Mouse (Mus musculus) urinary bladder, postnatal 14 days (tissue): ENCODE data around the gene Stk32b.

ENCODE experiments used
- DNase-seq: peaks from one replicate; pipeline ENCODE4 v3.0.0; 2021; ENCODE audit warnings: low spot score

Stk32b gene

DNA sequence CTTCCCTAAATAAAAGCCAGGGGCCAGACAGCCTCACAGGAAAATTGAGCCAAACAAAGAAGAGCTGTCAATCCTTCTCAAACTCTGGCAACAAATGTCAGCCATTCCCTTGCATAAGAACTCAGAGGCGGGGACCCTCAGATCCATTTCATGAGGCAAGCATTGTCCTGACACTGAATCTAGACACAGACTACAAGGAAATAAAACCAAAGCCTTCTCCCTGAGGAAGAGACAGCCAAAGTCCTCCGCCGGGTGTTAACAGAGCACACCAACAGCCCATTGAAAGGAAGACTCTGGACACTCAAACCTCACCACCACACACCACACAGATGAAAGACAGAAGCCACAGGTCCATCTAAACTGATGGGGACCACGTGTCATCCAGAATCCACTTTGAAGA, 57.8 kb downstream of the Stk32b start:
- no peak for DNase-seq

DNA sequence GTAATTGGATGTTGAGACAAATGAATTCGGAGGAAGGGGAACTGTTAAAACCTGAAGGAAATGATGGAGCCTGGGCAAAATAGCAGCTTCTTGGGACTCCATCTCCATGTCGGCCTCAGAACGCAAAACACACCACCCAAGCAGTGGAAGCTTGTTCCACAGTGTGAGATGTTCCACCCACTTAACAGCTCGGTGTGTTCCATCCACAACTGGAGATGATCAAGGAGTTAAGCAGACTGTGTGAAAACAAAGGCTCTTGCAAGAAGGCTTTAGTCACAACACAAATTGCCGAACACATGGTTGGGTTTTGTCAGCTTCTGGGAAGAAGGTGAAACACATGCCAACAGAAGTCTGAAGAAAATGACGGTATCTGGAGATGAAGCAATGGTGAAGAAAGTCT, 59.2 kb downstream of the Stk32b start:
- DNase-seq = no peak

DNA sequence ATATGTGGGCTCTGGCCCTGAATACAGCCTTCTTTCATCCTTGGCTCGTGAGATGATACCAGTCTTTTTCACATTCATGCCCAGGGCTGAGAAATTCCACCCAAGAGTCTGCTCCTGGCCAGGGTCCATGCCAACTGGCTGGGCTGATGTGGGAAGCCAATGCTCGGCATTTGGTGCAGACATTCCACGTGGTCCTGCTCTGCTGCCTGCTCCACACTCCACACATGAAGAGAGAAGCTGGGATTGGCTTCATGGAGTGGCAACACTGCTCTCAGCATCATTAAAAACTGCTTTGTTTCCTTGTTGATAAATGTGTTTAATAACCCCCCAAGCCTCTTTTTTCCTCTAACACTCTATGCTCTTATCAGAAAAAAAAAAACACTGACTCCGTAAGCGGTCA, 61.8 kb downstream of the Stk32b start:
- DNase-seq = no peak

DNA sequence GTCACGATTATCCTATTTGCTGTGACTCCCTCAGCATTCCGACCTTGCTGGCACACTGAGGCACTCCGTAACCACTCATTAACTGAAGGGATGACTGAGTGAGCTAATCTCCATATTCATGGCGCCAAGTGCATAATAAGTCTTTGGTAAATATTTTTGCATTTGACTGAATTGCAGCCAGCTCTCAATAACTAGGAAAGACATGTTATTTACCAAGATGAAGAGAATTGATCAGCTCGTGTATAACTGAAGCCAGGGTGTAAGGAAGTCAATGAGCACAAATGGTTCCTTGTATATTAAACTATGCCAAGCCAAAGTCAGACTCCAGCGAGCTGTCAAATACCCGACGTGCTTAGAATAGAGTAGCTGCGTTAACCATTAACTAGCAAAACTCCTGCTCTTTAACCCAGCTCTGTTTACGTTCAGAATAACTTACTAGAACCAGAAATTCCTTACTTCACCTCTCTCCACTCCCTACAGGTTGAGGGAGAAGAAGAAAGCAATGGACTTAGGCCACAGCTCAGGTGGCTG, 66.2 kb downstream of the Stk32b start:
- DNase-seq = no peak

DNA sequence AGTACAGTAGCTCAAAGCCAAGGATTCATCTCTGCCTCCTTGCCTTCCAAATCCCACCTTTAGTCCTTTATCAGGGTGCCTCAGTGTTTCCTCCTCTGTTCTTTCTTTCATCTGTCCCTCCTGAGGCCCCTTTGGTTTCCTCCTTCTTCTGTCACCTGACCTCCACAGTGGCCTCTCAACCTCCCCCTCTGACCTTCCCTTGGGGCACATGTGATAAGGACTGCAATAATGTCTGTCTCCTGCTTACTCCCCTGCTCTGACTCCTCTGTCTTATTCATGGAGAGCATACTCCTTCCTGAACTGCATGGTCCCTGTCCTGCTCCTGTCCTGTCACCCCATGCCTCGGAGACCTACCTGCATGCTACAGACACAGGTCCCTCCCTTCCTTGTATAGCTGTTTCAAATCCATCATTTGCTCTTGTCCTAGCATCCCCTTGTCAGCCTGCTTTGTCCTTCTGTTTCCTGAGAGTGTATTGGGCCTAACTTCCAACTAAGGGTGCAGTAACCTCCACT, 66.8 kb downstream of the Stk32b start:
- no peak for DNase-seq

DNA sequence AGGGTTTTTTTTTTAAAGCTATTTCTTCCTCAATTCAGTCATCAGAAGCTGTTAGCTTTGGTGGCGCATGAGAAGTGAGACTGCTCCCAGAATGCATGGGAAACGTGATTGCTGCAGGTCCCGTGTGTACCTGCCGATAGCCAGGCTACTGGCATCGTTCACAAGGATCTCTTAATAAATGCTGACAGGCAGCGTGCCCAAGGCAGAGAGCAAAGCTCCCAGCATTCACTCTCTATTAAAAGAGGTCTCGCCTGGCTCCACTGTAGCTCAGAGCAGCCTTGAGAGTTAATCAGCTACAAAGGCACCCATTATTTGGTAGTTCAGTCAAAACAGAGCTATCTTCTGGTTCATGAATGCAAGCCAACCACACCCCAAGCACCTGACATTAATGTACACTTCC, 72.9 kb downstream of the Stk32b start:
- DNase-seq = no peak

DNA sequence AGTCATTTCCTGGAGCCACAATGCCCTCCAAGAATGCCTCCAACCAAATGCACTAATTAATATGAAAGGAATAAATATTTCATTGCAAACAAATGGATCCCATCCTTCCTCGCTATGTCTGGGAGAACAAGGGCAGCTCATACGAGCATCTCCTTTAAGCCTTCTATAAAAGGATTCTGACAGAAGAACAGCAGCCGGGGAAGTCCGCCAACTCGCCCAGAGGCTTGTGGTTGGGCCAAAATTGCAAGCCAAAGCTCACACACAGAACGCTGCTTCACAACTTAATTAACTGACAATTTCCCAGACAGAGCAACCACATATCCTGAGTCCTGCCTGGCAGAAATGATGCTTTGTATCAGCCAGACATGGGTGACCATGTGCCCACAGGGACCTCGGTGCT, 74.5 kb downstream of the Stk32b start:
- no peak for DNase-seq

DNA sequence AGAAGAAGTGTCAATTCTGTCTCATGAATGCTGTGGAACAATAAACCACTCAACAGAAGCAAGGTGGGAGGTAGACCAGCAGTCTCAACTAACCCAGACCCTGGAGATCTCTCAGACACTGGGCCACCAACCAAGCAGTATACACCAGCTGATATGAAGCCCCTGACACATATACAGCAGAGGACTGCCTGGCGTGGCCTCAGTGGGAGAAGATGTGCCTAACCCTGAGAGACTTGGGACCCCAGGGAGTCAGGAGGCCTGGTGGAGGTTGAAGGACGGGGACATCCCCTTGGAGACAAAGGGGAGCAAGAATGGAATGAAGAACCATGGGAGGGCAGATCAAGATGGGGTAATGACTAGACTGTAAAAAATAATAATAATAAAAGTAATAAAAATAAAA, 82.2 kb downstream of the Stk32b start:
- no peak for DNase-seq

DNA sequence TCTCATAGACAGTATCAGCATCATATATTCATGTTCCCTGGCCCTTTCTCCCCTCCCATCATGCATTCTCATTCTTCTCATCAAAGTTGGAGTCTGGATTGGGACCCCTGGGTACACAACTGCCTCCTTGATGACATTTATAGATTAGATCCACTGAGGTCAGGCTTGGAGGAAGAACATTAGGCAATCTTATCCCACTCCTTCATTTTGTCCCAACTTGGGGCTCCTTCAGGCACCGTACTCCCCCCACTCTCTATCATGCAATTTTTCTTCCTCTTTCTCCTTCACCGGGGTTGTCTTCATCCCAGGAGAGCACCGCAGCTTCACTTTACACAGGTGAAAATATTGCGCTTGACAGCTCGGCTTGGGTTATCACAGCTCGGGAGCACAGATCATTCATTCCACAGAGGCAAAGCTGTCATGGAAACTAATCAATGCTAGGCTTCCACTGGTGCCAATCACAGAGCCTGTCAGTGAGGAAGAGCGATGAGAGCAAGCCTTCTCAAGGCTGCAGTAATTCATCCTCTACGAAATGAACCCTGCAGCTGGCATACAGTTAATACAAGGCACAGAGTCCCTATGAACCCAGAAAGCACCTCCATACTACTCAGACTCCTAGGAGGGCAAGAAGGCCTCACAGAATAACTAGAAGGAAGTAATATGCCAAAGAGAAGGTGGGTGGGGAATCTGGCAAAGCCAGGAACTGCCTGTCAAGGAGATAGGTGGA, 89.4 kb downstream of the Stk32b start:
- DNase-seq = no peak

DNA sequence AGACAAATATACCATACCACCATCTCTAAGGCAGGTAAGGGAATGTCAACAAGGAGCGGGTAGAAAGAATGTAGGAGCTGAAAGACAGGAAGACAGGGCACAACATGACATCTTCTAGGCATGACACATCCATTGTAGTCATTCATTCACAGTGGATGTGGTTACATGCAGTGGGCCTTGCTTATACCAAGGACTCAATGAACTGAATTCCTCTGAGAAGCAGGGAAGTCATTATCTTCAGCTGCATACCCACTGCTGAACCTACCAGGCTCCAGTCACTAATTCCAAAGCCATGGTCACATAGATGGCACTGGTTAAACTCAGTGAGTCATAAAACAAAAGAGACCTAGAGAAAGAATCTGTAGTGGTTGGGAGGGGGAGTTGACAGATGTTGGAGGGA, 105.1 kb downstream of the Stk32b start:
- DNase-seq = no peak

DNA sequence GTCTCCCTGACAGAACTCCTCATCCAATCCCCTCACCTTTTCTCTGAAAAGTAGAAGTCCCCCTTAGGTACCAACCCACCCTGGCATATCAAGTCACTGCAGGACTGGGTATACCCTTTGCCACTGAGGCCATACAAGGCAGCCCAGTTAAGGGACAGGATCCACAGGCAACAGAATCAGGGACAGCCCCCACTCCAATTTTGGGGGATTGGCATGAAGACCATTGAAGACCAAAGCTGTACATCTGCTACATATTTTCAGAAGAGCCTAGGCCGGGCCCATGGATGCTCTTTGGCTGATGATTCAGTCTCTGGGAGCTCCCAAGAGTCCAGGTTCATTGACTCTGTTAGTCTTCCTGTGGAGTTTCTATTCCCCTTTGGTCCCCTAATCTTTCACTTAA, 117.4 kb downstream of the Stk32b start:
- no peak for DNase-seq

DNA sequence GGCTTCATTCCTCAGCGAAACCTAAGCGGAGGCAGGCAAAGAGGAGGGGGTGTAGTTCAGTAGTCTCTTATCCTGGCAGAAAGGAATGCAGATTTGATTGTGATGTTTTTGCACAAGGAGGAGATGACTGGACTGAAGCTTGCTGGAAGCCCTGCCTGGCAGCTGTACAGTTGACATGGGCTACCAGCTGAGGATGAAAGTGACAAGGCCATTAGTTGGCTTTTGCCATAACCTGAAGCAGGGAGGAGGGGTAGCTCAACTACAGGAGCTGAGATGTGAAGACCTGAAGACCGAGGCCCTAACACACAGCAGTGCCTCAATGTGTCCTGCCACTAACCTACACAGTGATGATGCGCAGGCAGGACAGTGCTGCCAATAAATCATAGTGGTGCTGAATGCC, 118.7 kb downstream of the Stk32b start:
- no peak for DNase-seq

DNA sequence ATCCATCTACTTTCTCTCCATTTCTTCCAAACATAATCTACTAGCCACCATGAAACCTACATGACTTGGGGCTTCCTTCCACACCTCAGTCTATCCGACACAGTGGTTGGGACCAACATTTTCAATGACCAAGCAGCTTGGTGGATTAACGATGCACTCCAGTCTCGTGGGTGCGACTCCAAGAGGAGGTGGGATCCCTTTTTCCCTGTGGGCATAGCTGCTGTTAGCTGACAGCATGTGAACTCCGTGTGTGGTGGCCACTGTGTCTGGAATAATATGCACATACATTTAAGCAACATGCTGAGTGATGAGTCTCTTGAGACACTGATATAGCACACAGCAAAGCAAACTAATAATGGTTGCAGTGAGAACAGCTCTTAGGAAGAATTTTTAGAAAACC, 124.6 kb downstream of the Stk32b start:
- DNase-seq = no peak

DNA sequence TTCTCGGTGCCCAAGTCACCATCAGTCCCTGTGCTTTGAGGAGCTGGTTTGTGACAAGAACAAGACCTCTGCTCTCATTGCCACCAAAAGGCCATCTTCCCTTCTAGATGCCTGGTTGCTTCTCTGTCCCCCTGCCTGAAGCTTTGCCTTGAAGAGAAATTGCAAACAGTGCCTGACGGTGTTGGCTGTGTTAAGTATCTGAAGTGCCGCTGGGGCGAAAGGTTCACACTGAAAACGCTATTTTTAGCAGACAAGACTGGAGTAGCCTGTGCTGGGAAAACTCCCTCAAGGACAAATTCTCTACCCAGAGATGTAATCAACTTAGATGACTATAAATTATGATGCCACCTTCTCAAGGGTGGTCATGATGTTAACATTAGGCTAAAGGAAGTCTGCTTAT, 129.1 kb downstream of the Stk32b start:
- DNase-seq = no peak

DNA sequence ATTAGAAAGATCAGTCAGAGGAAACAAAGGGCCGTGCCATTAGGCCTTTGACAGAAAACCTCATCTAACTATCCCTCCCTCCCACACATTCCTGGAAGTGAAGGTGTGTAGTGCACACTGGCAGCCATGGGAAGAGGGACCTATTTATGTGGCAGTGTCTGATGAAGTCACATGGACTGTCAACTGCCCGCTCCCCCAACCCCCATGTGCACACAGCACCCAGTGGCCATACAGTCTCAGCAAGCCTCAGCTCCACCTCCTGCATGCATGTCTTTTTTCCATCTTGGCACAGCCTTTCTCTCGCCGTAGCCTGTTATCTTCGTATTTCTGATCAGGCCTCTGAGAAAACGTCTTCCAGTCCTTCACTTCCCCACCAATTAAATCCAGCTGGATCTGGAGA, 130.9 kb downstream of the Stk32b start:
- no peak for DNase-seq

DNA sequence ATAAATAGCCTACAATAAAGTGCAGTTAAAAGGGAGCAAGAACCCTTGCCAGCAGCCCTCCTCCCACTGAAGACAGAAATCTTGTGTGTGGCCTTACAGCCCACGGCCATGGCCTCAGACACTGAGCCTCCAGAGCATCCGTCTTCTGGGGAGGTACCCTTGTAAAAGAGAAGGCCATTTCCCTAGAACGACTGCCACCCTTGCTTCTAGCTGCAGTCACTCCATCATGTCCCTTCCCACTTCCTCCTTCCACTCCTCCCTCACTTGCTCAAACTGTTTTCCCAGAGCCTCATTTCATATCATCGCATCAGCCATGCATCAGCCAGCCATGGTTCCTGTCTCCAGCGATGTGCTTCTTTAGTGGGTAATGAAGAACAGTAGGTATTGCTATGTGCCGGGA, 141.5 kb downstream of the Stk32b start:
- DNase-seq = no peak

DNA sequence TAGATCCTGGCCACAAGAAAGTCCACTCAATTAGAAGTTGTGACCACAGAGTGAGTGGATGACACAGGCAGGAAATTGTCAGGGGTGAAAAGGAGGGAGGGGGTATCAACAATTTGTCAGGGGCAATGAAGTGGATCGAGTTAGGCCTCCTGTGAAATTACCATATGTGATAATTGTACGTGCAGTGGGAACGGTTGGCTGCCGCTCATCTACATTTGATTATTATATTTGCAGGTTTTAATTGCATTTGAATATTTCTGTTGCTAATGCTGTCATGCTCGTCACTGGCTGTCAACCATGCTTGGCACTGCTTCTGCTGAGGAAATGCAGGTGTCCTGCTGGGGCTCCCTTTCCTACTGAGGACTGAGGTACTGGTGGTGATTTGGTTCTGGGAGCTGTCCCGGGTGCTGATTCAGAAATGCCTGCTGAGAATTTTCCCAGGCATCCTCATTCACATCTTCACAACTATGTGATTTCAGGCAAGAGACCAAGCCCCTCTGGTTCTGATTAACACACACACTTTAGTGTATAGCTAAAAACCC, 159.6 kb downstream of the Stk32b start:
- DNase-seq = no peak

DNA sequence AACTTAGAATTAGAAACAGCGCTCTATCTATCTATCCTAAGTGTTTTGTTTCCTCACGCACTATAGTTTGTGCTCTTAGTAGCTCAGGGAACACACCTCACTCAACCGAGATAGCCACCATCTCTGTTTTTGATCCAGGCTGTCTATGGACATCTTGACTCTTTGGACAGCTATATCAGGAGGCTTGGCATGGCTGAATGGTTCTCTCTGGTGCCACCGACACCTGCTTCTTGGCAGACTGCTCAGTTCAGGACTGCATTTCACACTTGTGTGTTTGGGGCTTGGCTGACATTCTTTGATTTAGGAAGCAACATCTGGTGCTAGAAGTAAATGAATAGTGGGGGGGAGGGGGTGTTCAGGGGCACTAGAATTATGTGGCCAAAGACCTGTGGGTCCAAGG, 162.7 kb downstream of the Stk32b start:
- no peak for DNase-seq

DNA sequence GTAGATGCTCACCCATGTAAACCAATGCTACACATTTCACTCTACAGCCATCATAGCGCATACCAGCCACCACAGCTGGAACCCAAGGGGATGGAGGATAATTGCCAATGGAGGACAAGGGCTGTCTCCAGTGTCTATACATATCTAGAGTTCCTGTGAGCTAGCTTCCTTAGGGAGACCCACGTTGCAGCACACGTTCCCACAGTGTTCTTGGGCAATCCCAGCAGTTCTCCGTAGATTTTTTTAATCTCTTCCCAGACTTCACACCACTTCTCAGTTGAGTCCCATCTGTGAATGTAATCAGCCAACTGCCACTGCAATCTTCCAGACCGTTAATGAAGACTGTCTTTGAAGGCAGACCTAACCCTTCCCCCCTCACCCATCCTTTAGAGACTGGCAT, 165.3 kb downstream of the Stk32b start:
- no peak for DNase-seq

DNA sequence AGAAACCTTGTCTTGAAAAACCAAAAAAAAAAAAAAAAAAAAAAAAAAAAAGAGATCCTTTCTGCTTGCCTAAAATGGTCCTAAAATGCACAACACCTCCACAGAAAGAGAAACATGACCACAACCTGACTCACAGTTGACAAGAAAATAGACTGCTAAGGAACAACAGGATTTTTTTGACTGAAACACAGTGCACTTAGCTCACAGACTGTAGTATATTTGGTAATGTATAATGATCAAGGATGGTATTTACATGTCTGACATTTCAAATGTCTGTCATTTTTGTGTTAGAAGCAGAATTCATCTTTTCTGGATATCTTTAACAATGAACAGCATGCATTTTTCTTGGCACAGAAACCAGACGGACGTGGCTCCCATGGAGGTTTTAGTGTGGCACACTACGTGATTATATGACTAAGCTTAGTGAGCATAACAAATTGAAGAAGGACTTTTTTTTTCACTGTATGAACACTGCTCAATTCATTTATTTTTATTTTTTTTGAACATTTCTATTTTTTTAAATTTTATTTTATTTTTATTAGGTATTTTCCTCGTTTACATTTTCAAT, 181.2 kb downstream of the Stk32b start:
- DNase-seq = no peak

DNA sequence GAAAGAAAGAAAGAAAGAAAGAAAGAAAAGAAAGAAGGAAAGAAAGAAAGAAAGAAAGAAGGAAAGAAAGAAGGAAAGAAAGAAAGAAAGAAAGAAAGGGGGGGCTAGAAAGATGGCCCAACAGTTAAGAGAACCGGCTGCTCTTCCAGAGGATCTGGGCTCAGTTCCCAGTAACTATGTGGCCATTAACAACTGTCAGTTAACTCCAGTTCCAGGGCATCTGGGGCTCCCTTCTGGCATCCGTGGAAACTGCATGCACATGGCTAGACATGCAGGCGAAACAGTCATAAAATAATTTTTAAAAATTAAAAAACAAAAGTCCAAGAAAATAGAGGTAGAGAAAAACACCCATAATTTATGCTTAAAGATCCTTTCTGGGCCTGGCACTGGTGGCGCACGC, 181.7 kb downstream of the Stk32b start:
- DNase-seq = no peak

DNA sequence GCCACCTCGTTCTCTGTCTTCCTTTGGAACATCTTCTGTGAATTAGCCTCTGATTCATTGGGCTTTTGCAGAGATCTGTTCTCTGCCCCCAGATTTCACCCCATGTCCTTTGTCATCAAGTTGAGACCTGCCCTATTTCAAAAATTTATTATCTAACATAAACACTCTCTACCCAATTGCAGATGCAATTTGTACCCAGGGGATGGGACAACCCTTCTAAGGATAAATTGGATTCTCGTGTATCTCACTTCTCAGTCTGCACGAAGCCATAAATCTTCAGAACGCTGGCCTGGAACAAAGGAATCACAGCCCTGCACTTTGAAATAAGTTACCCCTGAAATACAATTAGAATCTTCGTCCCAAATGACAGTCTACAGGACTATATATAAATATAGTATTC, 191.6 kb downstream of the Stk32b start:
- no peak for DNase-seq

DNA sequence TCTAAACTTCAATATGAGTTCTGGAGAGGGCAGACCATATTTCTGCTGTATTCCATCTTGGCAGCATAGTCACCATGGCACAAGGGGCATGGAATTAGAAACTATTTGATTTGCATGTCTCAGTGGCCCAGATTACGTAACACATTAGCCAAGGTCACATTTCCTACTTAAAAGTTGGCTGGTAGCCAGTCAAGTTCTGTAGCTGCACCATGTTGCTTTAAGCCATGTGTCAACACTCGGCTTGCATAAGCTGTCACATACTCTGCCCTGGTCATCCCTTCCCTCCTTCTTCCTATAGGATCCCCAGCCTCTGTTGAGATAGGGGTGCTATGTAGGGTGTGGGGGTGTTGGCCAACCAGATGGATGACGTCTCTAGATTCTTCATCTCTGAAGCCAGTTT, 196.5 kb downstream of the Stk32b start:
- no peak for DNase-seq

DNA sequence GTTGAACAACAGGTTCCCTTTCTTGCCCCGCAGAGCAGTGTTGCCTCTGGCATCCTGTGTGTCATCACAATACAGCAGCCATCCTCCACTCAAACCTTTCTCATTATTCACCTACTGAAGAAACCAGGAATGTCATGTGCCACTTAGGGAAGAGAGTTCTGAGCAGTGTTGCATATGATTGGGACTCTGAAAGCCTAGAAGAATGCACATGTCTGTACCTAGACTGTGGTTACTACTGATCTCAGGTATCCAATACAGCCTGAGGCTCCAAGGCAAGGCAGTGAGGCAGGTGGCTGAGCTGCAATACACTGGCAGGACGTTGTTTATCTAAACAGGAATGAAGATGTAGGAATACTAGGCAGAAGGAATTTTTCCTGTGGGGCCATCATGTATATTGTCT, 204.5 kb downstream of the Stk32b start:
- DNase-seq = no peak
